ENCODE assay signal across 7 mouse cellular contexts in genomic region chr16:11134348-11135344, GRCm38 (mm10). TPM values are rescaled to one million over a fixed set of nuclear protein-coding genes. Genes with fewer than 3 reads are reported as not detected.
DNase-seq lines count a peak whose midpoint lies in the region; ATAC-seq lines count a peak whose summit lies in the region.

TSS of gene Txndc11 (minus strand) at chr16:11134650.

- H3K9me3 ChIP-seq in intestine, embryonic 15.5 days, result no peaks in the 10 kb centered on the region
- H3K9me3 ChIP-seq in midbrain, embryonic 10.5 days (replicated peaks), result no peaks in the 10 kb centered on the region

- H3K27me3 ChIP-seq in intestine, embryonic 15.5 days (replicated peaks), result no peaks in the 10 kb centered on the region
- no peaks in the 10 kb centered on the region for H3K27me3 ChIP-seq in midbrain, embryonic 10.5 days (ENCODE audit: low read depth, poor library complexity, severe bottlenecking)

- under 1% methylated on average over 68 of the region's 80 CpGs for WGBS in intestine, embryonic 15.5 days
- under 1% methylated on average over 80 of the region's 80 CpGs for WGBS in midbrain, embryonic 10.5 days

- H3K4me2 ChIP-seq in intestine, embryonic 15.5 days (replicated peaks), result peak within 1 kb of the TSS; percentile 72

- H3K4me1 ChIP-seq in intestine, embryonic 15.5 days (replicated peaks), result peaks cover 11% of the 10 kb centered on the region
- H3K4me1 ChIP-seq in midbrain, embryonic 10.5 days, result peaks cover 30% of the 10 kb centered on the region

- H3K9ac ChIP-seq in intestine, embryonic 15.5 days, result peak within 1 kb of the TSS; percentile 98

- H3K36me3 ChIP-seq in intestine, embryonic 15.5 days, result peaks cover 18% of the 10 kb centered on the region; the same call in 1 of the 2 replicates
- H3K36me3 ChIP-seq in midbrain, embryonic 10.5 days, result peaks cover 30% of the 10 kb centered on the region

- H3K4me3 ChIP-seq in intestine, embryonic 15.5 days (replicated peaks), result peak within 1 kb of the TSS; percentile 97
- peak within 1 kb of the TSS; percentile 98 for H3K4me3 ChIP-seq in midbrain, embryonic 10.5 days

- intact Hi-C loops in gastrocnemius, postnatal 36 days (cut with DNase I), result no loop called here
- intact Hi-C loops in left cerebral cortex, postnatal 25 days (cut with DNase I), result loop anchor here (2.0 kb wide), 2 partner anchors 40 to 68 kb away; partner anchors contain the start of gene Litaf

- peak; percentile 100 for DNase-seq in adrenal gland, adult 2 months
- peak; percentile 98 for DNase-seq in embryo, embryonic 11.5 days (ENCODE audit: low read depth, low spot score)
- DNase-seq in gastrocnemius, postnatal 36 days, result peak; percentile 99
- DNase-seq in left cerebral cortex, postnatal 25 days (ENCODE audit: low spot score in 2 of 2), result peak; percentile 100
- DNase-seq in midbrain, embryonic 10.5 days (ENCODE audit: low spot score), result peak; percentile 98
- peak; percentile 98 for DNase-seq in right cerebral cortex, postnatal 4 days

- H3K27ac ChIP-seq in intestine, embryonic 15.5 days, result peak within 1 kb of the TSS; percentile 90
- H3K27ac ChIP-seq in midbrain, embryonic 10.5 days (replicated peaks), result peak within 1 kb of the TSS; percentile 93

- ATAC-seq in intestine, embryonic 15.5 days, result peak; percentile 99

RNA-seq across cellular contexts. Expression of gene Txndc11, which starts in this region (rescaled TPM):
- 10 to 100 TPM; 33.2 to 72.4 TPM for total RNA-seq in adrenal gland, adult 2 months (2021)
- polyA plus RNA-seq in adrenal gland, adult 2 months (2012; rRNA removed), result 25.9 and 38.3 TPM in 2 replicates
- total RNA-seq in gastrocnemius, postnatal 36 days (2021), result 1 to 10 TPM; 7.6 to 8.6 TPM
- polyA plus RNA-seq in intestine, embryonic 15.5 days (2015; fragmentation: Nextera tagmentation; extraction: Ambion mirVana), result 37.7 and 37.8 TPM in 2 replicates
- total RNA-seq in left cerebral cortex, postnatal 25 days (2021), result 10 to 100 TPM; 33.3 to 33.9 TPM
- 24.0 and 27.0 TPM in 2 replicates for polyA plus RNA-seq in midbrain, embryonic 10.5 days (2016; fragmentation: Nextera tagmentation; extraction: Ambion mirVana)

Comparison
In these comparisons a context has a peak if more than half of its experiments do, and no peak if none do; other contexts are left out.
1. Peak in every context shown above with its lines: DNase-seq, ATAC-seq, H3K4me3 ChIP-seq and H3K27ac ChIP-seq.